Mouse (Mus musculus): Measurements from ENCODE around the gene Lhfpl2.

DNA sequence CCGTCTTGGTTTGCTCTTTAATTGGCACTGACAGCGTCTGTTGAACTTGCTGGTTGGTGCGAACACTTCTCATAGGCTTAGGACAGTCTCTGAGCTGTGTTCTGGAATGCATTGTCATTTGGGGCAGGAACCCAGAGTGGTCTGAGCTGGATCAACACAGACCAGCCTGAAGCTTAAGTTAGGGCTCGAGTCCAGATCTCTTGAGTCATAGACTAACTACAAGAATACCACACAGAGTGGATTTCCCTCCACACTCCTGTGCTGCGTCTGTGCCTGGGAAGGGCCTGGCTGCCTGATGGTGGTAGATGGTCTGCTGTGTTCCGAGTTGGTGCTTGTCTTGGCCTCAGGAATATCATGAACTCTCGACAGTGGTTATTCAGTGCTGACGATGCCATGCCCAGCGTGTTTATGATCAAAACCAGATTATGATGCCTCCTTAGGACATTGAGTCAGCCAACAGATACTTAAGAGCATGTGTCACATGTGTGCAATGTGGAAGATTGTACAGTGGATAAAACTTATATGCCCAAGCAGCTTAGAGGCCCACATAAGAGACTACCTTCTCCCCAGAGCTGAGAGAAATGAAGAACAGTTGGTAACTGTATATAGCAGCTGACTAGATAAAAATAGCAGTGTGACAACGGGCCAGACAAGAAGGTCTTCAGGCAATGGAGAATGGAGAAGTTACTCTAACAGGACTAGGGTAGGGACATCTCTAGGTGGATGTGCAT, 127.3 kb downstream of the Lhfpl2 start:
- TF ChIP-seq POLR2A (IDR thresholded peaks at IDR 0.05; ENCODE audit: extremely low read depth, insufficient read depth, low read length) (no peak), CTCF (IDR thresholded peaks at IDR 0.05; ENCODE audit: extremely low read depth, insufficient read depth, low read length) (no peak)

Data from cortical plate, adult 2 months (tissue).